Mouse (Mus musculus) midbrain, embryonic 16.5 days (tissue): Measurements from ENCODE around the gene Ces2f. TPM values are rescaled to one million over a fixed set of nuclear protein-coding genes. Genes with fewer than 3 reads are reported as not detected.
"Not testable (repeated sequence)": the region's sequence is repeated elsewhere in the genome, so short reads cannot be mapped to it uniquely, and the experiment has no call there.

Experiments
- ATAC-seq: fragments of 200-750 bp; cut with Nextera tagmentation; 2 replicates; pipeline ENCODE4 v1.8.0; 2017; ENCODE audit warnings: moderate TSS enrichment
- H3K27ac ChIP-seq: fragments of 300-500 bp; sonication (generic); 2 replicates; pipeline ENCODE4 v1.5.1; 2014; ENCODE audit warnings: mild to moderate bottlenecking, low read length, mixed read lengths
- H3K27me3 ChIP-seq: fragments of 300-500 bp; sonication (generic); 2 replicates; pipeline ENCODE4 v1.6.1; 2014; ENCODE audit warnings: low read depth, low read length, mixed read lengths; ENCODE audit not compliant: control insufficient read depth, insufficient read depth
- H3K36me3 ChIP-seq: fragments of 300-500 bp; sonication (generic); 2 replicates; pipeline ENCODE4 v1.6.1; 2014; ENCODE audit warnings: mild to moderate bottlenecking, low read length, moderate library complexity, mixed read lengths; ENCODE audit not compliant: control insufficient read depth, insufficient read depth
- H3K4me1 ChIP-seq: fragments of 300-500 bp; sonication (generic); 2 replicates; pipeline ENCODE4 v1.6.1; 2014; ENCODE audit warnings: mild to moderate bottlenecking, low read length, mixed read lengths; ENCODE audit not compliant: control insufficient read depth, insufficient read depth
- H3K4me2 ChIP-seq: fragments of 300-500 bp; sonication (generic); 2 replicates; pipeline ENCODE4 v1.6.1; 2014; ENCODE audit warnings: mild to moderate bottlenecking, low read length, mixed read lengths
- H3K4me3 ChIP-seq: fragments of 300-500 bp; sonication (generic); 2 replicates; pipeline ENCODE4 v1.5.1; 2014; ENCODE audit warnings: low read depth, mild to moderate bottlenecking, low read length, moderate library complexity, mixed read lengths
- H3K9ac ChIP-seq: fragments of 300-500 bp; sonication (generic); 2 replicates; pipeline ENCODE4 v1.6.1; 2014; ENCODE audit warnings: low read depth, low read length, mixed read lengths
- H3K9me3 ChIP-seq: fragments of 300-500 bp; sonication (generic); replicated peaks from 2 replicates; pipeline ENCODE4 v1.6.1; 2014; ENCODE audit warnings: mild to moderate bottlenecking, low read length, mixed read lengths; ENCODE audit not compliant: control insufficient read depth, poor library complexity, severe bottlenecking
- WGBS: fragments of 180-500 bp; shearing (Covaris S2); extraction: QIAGEN DNeasy Blood & Tissue Kit; methylation state at CpG from one replicate; pipeline ENCODE4 v1.1.7; 2014; 5-methylcytosine and 5-hydroxymethylcytosine counted together
- polyA plus RNA-seq: library from polyadenylated mRNA; unstranded; fragments of >200 nt; fragmentation: Nextera tagmentation; extraction: Ambion mirVana; gene quantifications from 2 replicates; pipeline ENCODE4 v1.2.1, GENCODE M21; 2015

The Ces2f gene
- polyA plus RNA-seq: not detected in 2 replicates

DNA sequence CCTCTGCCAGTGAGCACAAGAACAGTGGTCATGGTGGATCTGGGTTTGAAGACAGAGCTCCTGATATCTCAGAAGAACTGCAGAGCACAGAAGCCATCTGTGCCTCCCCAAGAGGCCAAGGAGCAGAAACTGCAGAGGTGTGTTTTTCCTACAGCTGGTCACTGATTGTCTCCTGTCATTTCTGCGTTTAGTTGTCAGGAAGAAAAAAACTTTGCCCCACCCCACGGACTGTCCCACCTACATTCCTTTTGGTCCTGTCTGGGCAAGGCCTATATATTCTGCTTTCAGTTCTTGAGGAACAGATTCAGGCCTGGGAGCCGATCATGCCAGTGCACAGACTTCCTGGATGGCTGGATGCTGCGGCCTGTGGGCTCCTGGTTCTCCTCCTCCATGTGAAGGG is at the start of gene Ces2f:
TSS of gene Ces2f (plus strand) at position 301 of the 400 bp plus-strand sequence.
- H3K36me3 ChIP-seq: no peaks in the 10 kb centered on the region
- H3K4me1 ChIP-seq: no peaks in the 10 kb centered on the region
- H3K4me2 ChIP-seq: no peak within 1 kb of the TSS
- ATAC-seq: no peak
- no peak within 1 kb of the TSS for H3K9ac ChIP-seq
- no peak within 1 kb of the TSS for H3K4me3 ChIP-seq
- H3K27me3 ChIP-seq: no peaks in the 10 kb centered on the region
- H3K27ac ChIP-seq: no peak within 1 kb of the TSS
- WGBS: 86% methylated on average over 4 of the region's 4 CpGs
- H3K9me3 ChIP-seq: no peaks in the 10 kb centered on the region

DNA sequence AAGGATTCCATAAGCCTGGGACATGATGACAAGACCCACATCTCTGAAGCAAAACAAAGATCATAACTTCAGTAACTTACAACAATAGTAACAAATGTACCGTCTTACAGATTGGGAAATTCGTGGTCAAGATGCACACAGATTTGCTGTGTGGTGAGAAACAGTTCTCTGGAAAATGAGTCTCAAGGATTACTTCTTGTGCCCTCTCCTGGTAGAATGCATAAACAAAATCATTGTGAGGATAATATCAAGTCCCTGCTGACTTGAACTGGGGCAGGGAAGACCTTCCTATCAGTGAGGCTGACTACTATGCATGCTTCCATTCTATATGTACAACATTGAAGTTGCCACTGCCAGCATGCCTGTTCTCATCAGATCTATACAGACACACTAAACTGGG is 45.4 kb upstream of the Ces2f start:
- Histone ChIP-seq H3K27ac (no peak overlapping the region), H3K9ac (no peak overlapping the region), H3K9me3 (no peaks in the 10 kb centered on the region), H3K4me1 (no peaks in the 10 kb centered on the region), H3K36me3 (no peaks in the 10 kb centered on the region), H3K4me2 (no peak overlapping the region), H3K27me3 (no peaks in the 10 kb centered on the region), H3K4me3 (no peak overlapping the region)
- 87% methylated on average over 2 of the region's 2 CpGs for WGBS
- ATAC-seq: no peak

DNA sequence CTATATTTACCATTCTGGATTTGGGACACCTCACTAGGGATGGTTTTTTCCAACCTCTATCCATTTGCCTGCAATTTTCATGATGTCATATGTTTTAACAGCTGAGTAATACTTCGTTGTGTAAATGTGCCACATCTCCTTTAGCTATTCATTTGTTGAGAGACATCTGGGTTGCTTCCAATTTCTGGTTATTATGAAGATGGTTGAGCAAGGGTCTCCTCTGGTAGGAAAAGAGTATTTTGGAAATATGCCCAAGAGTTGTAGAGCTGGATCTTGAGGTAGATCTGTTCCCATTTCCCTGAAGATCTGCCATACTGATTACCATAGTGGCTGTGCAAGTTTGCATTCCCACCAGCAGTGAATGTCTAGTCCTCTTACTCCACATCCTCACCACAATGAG is 40.0 kb upstream of the Ces2f start:
- Histone ChIP-seq H3K9ac (no peak overlapping the region), H3K4me1 (no peaks in the 10 kb centered on the region), H3K36me3 (no peaks in the 10 kb centered on the region), H3K4me2 (no peak overlapping the region), H3K27me3 (no peaks in the 10 kb centered on the region), H3K27ac (no peak overlapping the region), H3K9me3 (no peaks in the 10 kb centered on the region), H3K4me3 (no peak overlapping the region)
- WGBS: 54% methylated on average over 1 of the region's 1 CpGs
- no peak for ATAC-seq

DNA sequence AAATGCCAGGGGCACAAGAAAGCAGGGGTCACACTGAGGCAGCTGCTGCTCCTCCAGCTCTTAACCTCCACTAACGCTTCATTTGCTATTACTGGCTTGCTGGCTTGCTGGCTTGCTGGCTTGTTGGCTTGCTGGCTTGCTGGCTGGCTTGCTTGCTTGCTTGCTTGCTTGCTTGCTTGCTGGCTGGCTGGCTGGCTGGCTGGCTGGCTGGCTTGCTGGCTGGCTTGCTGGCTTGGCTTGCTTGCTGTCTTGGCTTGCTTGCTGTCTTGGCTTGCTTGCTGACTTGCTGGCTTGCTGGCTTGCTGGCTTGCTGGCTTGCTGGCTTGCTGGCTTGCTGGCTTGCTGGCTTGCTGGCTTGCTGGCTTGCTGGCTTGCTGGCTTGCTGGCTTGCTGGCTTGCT is 38.1 kb upstream of the Ces2f start:
- 67% methylated on average over 1 of the region's 1 CpGs for WGBS
- not testable (repeated sequence) for ATAC-seq, H3K36me3 ChIP-seq, H3K4me2 ChIP-seq, H3K27ac ChIP-seq, H3K27me3 ChIP-seq, H3K9me3 ChIP-seq, H3K9ac ChIP-seq, H3K4me3 ChIP-seq, H3K4me1 ChIP-seq

DNA sequence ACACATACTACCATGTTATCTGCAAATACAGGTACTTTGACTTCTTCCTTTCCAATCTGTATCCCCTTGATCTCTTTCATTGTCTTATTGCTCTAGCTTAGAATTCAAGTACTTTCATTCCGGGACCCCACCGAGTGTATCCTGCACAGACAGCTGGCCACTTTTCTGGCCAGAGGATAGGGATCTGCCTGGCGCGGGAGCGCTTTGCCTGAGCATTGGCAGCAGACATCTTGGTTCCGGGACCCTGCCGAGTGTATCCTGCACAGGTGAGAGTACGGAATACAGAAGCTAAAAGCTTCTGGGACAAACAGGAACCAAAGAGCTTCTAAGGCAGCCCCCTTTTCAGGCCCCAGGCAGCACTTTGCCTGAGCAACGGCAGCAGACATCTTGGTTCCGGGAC is 37.5 kb upstream of the Ces2f start:
- not testable (repeated sequence) for H3K4me2 ChIP-seq, H3K36me3 ChIP-seq, H3K4me1 ChIP-seq, H3K9me3 ChIP-seq, H3K27me3 ChIP-seq, H3K9ac ChIP-seq, ATAC-seq, H3K27ac ChIP-seq, H3K4me3 ChIP-seq
- WGBS: 97% methylated on average over 10 of the region's 10 CpGs

DNA sequence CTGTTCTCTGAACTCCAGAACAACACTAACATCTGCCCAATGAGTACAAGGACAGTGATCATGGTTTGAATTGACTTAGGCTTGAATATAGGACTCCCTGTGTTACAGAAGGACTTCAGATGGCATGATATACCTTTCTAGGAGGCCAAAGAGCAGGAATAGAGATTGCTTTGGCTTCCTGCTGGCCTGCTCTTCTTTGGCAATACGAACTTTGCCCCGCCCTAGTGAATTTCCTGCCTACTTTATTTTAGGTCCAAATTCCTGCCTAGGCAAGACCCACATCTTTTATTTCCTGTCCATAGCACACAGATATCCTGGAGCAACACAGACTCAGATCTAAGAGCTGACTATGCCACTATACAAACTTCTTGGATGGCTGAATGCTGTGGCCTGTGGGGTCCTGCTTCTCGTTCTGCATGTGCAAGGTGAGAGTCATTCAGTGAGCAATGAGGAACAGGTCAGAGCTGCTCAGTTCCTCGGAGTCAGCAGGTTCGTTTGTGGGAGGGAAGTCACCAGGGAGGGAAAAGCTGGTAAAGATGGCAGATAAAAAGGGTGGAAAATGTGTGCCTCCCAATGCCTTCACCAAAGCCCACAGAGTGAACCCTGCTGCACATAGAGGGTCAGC is 21.1 kb upstream of the Ces2f start, which contains the start of gene Ces2e:
TSS of gene Ces2e (plus strand) at position 289 of the 625 bp plus-strand sequence.
- ATAC-seq: no peak
- Histone ChIP-seq H3K4me1 (no peaks in the 10 kb centered on the region), H3K27me3 (no peaks in the 10 kb centered on the region), H3K27ac (no peak within 1 kb of the TSS), H3K9ac (no peak within 1 kb of the TSS), H3K9me3 (no peaks in the 10 kb centered on the region), H3K4me3 (no peak within 1 kb of the TSS), H3K4me2 (no peak within 1 kb of the TSS), H3K36me3 (no peaks in the 10 kb centered on the region)
- 71% methylated on average over 5 of the region's 5 CpGs for WGBS

DNA sequence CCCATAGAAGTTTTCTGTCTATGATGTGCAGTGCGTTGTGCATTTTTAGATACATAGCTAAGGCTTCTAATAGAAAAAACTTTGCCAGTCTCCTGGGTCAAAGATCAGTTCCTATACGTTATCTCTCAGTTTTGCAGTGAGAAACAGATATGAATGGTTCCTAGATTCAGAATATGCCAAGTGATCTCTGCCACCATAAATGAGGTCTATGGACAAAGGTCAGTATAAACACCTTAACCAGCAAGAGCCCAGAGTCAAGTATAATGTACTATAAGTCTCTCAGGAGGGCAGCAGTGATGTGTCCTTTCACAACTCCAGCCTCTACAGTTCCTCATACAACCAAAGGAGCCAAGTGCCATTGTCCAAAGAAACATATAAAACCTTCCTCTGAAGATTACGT is 19.9 kb upstream of the Ces2f start:
- 85% methylated on average over 3 of the region's 3 CpGs for WGBS
- Histone ChIP-seq H3K36me3 (no peaks in the 10 kb centered on the region), H3K27ac (no peak overlapping the region), H3K4me3 (no peak overlapping the region), H3K9me3 (no peaks in the 10 kb centered on the region), H3K4me1 (no peaks in the 10 kb centered on the region), H3K9ac (no peak overlapping the region), H3K4me2 (no peak overlapping the region), H3K27me3 (no peaks in the 10 kb centered on the region)
- no peak for ATAC-seq

DNA sequence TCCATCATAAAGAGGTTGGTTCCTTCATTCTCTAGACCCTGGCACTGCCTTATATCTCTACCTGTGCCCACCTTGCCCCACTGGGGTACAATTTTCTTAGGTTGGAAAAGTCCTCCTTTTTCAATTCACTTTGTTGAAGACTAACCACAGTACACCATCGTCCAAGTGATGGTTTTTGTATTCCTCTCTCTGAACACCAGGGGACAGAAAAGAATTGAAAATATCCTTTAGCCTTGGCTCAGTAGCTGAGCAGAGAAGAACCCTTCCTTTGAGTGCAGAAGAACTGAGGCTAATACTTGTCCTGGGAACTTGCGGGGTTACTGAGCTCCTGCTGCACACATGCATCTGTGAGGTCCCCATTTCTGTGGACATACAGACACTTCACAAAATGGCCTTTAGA is 2.5 kb upstream of the Ces2f start:
- H3K4me2 ChIP-seq: no peak overlapping the region
- H3K4me3 ChIP-seq: no peak overlapping the region
- no peaks in the 10 kb centered on the region for H3K9me3 ChIP-seq
- WGBS: 84% methylated on average over 2 of the region's 2 CpGs
- ATAC-seq: no peak
- no peak overlapping the region for H3K27ac ChIP-seq
- no peak overlapping the region for H3K9ac ChIP-seq
- no peaks in the 10 kb centered on the region for H3K36me3 ChIP-seq
- H3K27me3 ChIP-seq: no peaks in the 10 kb centered on the region
- no peaks in the 10 kb centered on the region for H3K4me1 ChIP-seq

DNA sequence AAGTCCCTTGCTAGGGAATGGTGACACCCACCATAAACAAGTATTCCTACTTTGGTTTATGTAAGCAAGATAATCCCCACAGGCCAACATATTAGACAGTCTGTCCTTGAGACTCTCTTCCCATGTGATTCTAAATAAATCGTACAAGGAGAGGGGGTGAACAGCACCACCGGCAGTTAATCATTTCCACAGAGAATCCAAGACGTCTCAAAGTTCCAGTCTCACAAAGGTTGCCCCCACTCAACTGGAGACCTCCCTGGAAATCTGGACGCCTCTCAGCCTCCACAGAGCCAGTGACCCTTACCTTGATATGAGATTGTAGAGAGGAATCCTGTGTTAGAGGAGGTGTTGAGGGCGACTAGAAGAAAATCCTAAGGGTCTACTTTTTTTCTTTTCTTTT is 1.9 kb downstream of the Ces2f start:
- WGBS: 86% methylated on average over 5 of the region's 5 CpGs
- H3K27ac ChIP-seq: no peak overlapping the region

More for the DNA sequence above, 1.9 kb downstream of the Ces2f start:
- Histone ChIP-seq H3K4me3 (no peak overlapping the region), H3K4me2 (no peak overlapping the region), H3K9ac (no peak overlapping the region), H3K9me3 (no peaks in the 10 kb centered on the region), H3K36me3 (no peaks in the 10 kb centered on the region), H3K27me3 (no peaks in the 10 kb centered on the region), H3K4me1 (no peaks in the 10 kb centered on the region)
- no peak for ATAC-seq
